Mouse (Mus musculus): ENCODE results near the gene Olfr827.

The Olfr827 gene

DNA sequence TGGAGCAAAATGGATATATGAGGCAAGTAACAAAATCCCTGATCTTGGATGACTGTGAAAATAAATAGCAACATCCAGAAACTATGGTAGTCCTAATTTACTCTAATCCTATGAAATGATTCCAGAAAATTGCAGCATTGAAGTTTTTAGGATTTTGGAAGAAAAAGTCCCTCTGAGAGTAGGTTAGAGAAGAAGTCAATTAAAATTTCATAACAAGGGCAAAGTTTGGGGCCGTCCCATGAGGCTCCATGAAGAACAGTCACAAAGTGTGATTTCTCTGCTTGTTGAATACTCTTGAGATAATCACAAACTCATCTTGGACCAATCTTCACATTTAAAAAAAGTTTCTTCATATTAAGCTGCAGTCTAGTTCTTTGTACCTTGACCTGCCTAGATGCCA, at the start of gene Olfr827:
Gene Olfr827, minus strand, starts transcription at position 101 of the 400 bp plus-strand sequence.
- in situ Hi-C loops (cut with MboI, MseI) = no loop called here

- in situ Hi-C loops (cut with MboI, MseI) = no loop called here
Observed at GRCm38 (mm10) chr10:130263203-130263602, 49.0 kb upstream of the Olfr827 start.

DNA sequence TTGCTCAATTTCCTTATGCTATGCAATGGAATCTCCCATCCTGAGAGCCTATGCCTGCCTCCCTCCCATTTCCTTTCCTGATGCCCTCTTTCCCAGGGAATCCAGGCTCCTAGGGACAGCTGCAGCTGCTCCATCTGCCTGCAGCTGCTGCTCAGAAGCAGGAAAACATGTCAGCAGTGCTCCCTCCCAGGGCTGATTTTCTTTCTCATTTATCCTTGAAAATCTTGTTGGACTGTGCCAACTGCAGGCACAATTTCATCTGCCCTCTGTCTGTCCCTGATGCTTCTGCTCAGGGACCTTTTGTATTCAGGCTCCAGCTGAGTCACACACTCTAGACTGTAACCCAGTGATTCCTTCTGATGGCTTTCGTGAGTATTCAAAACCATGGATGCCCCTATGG, 45.3 kb upstream of the Olfr827 start:
- in situ Hi-C loops (cut with MboI, MseI) = no loop called here

DNA sequence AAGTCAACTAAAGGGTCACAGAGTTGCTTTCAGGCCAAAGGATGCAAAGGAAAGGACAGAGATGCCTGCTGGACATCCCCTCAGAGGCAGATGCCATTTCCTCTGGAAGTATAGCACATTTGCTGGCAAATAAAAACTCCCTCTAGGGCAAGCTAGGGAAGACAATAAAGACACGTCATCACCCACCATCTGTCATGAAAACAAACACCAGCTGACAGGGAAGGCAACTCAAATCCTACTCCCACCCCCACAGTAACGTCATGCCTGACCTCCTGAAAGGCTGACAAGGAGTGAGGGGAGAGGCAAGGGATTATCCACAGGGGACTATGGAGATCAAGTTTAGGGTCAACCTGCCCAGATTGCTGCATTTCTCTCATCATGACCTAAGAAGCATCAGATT, 30.1 kb upstream of the Olfr827 start:
- in situ Hi-C loops (cut with MboI, MseI) = no loop called here

- in situ Hi-C loops (cut with MboI, MseI) = no loop called here
Observed at GRCm38 (mm10) chr10:130238318-130239209, 24.4 kb upstream of the Olfr827 start.

DNA sequence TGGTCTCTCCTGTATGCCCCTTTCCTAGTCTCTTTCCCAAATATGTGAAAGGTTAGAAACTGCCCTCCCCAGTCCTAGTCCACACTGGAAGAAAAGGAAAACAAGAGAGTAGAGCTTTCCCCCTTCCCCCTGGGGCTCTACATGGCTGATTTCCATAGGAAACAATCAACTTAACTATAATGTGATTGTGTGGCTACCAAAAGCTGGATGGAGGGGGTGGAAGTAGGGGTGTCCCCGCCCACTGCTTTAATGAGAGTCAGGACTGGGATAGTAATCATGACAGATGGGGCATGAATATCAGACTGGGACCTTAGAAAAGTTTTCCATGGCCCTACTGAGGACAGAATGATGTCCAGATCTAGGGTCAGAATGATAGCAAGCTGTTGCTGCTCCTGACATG, 20.4 kb upstream of the Olfr827 start:
- in situ Hi-C loops (cut with MboI, MseI) = loop anchor here (5.0 kb wide), 1 partner anchor 63 kb away; no protein-coding TSS in a partner anchor

GRCm38 (mm10) chr10:130232117-130232516, 17.9 kb upstream of the Olfr827 start:
- in situ Hi-C loops (cut with MboI, MseI) = loop anchor here (5.0 kb wide), 1 partner anchor 65 kb away; no protein-coding TSS in a partner anchor

GRCm38 (mm10) chr10:130229584-130229983, 15.4 kb upstream of the Olfr827 start:
- in situ Hi-C loops (cut with MboI, MseI) = no loop called here

DNA sequence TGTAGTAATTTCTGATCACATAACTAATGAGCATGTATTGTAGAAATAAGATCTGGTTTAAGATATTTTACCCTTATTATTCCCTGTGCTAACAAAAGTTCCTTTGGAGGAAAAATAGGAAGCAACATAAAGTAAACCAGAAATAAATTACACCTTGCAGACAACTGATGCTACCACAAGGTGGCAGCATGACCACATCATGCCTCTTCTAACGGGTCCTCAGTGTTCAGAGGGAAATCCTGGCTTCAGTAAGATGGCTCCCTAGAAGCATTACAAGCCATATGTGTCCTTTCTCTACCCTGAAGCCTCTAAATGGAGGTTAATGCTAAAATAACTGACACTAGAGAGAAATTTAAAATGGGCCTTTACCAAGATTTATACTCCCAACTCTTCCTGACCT, 14.0 kb upstream of the Olfr827 start:
- in situ Hi-C loops (cut with MboI, MseI) = no loop called here

- in situ Hi-C loops (cut with MboI, MseI) = no loop called here
Observed at GRCm38 (mm10) chr10:130225034-130225433, 10.8 kb upstream of the Olfr827 start.

DNA sequence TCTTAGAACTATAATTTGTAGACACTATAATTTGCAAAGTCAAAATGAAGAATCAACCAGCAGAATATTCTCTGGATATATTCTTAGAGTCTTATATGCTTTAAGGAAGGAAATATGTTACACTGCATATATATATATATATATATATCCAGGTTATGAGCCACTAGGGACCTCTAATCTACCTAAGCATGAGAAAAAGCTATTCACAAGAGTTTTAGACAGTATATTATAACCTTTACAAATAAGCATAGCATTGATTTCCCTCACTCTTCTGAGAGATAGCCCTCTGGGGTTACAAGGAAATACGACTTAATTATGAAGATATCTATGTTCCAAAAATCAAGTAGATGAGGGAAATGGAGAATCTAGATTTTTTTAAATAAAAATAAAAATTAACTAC, 30.1 kb downstream of the Olfr827 start, which contains the start of gene Olfr826:
Gene Olfr826, minus strand, starts transcription at position 101 of the 400 bp plus-strand sequence.
- in situ Hi-C loops (cut with MboI, MseI) = no loop called here

DNA sequence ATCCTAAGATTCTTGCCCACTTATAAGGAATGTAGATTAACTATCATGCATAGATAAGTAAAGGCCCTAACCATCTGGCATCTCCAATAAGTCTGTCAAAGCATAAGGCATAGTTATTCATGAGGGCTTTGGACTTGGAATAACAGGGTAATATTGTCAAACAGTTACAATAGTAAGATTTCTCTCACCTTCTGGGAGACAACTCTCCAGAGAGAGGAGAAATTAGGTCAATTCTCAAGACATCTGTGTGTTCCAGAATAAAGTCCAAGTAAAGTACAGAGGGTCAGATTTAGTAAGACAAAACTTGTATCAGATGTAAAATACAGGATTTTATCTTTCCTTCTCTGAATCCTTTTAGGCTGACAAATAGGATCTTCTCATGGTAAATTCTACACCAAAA, 47.5 kb downstream of the Olfr827 start, which contains the start of gene Olfr825:
Gene Olfr825, minus strand, starts transcription at position 101 of the 400 bp plus-strand sequence.
- in situ Hi-C loops (cut with MboI, MseI) = no loop called here

- in situ Hi-C loops (cut with MboI, MseI) = no loop called here
Observed at GRCm38 (mm10) chr10:130165196-130165595, 49.0 kb downstream of the Olfr827 start.

Measured in T-helper 2 cell (primary cell).